Mouse (Mus musculus): Measurements from ENCODE around the gene Hdac2. TPM values are rescaled to one million over a fixed set of nuclear protein-coding genes. Genes with fewer than 3 reads are reported as not detected.

Gene Hdac2
- polyA plus RNA-seq (2014; fragmentation: Nextera tagmentation; extraction: Ambion mirVana) = 381 and 459 TPM in 2 replicates

- peak; percentile 97 for ATAC-seq (ENCODE audit: low FRiP score, low TSS enrichment)
- H3K9me3 ChIP-seq (ENCODE audit: control insufficient read depth, low read length) = no peaks in the 10 kb centered on the region
- DNase-seq = peak; percentile 96
- H3K27me3 ChIP-seq (ENCODE audit: control insufficient read depth, insufficient read depth, low read length) = no peaks in the 10 kb centered on the region
- under 1% methylated on average over 67 of the region's 67 CpGs for WGBS
- peak within 1 kb of the TSS; percentile 99 for H3K9ac ChIP-seq (replicated peaks; ENCODE audit: low read length)
- no peaks in the 10 kb centered on the region for H3K36me3 ChIP-seq (ENCODE audit: control insufficient read depth, insufficient read depth, low read length)
- H3K27ac ChIP-seq (replicated peaks; ENCODE audit: low read depth, low read length) = peak within 1 kb of the TSS; percentile 99
- peak within 1 kb of the TSS; percentile 65 for H3K4me2 ChIP-seq (ENCODE audit: low read length)
- H3K4me1 ChIP-seq (ENCODE audit: control insufficient read depth, insufficient read depth, low read length) = peaks cover 15% of the 10 kb centered on the region
- H3K4me3 ChIP-seq (replicated peaks; ENCODE audit: low read depth, low read length) = peak within 1 kb of the TSS; percentile 98
Measured at GRCm38 (mm10) chr10:36974086-36974675, at the start of gene Hdac2. Hdac2 (plus strand) TSS chr10:36974544.

GRCm38 (mm10) chr10:36928212-36928611, 46.1 kb upstream of the Hdac2 start:
- Histone ChIP-seq H3K9ac (replicated peaks; ENCODE audit: low read length) (no peak overlapping the region), H3K27me3 (ENCODE audit: control insufficient read depth, insufficient read depth, low read length) (no peaks in the 10 kb centered on the region), H3K36me3 (ENCODE audit: control insufficient read depth, insufficient read depth, low read length) (no peaks in the 10 kb centered on the region), H3K4me3 (replicated peaks; ENCODE audit: low read depth, low read length) (no peak overlapping the region), H3K9me3 (ENCODE audit: control insufficient read depth, low read length) (no peaks in the 10 kb centered on the region), H3K4me2 (ENCODE audit: low read length) (no peak overlapping the region), H3K27ac (replicated peaks; ENCODE audit: low read depth, low read length) (no peak overlapping the region), H3K4me1 (ENCODE audit: control insufficient read depth, insufficient read depth, low read length) (no peaks in the 10 kb centered on the region)
- ATAC-seq (ENCODE audit: low FRiP score, low TSS enrichment) (no peak), DNase-seq (peak; percentile 36)
- WGBS = 79% methylated on average over 3 of the region's 3 CpGs

- no peak for ATAC-seq (ENCODE audit: low FRiP score, low TSS enrichment)
- WGBS = 88% methylated on average over 5 of the region's 5 CpGs
- H3K4me2 ChIP-seq (ENCODE audit: low read length) = no peak overlapping the region
Measured at GRCm38 (mm10) chr10:36935863-36936262, 38.5 kb upstream of the Hdac2 start.

DNA sequence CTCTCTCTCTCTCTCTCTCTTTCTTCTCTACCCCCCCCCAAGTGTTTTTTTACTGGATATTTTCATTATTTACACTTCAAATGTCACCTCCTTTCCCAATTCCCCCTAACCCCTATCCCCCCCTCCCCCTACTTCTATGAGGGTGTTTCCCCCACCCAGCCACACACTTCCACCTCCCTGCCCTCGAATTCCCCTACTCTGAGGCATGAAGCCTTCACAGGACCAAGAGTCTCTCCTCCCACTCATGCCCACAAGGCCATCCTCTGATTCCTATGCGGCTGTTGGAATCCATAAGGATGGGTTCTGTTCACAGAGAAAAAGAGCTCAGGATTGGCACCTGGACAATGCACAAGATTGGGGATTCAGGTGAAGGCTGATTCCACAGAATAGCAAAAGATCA, 38.1 kb upstream of the Hdac2 start:
- Histone ChIP-seq H3K36me3 (ENCODE audit: control insufficient read depth, insufficient read depth, low read length) (no peaks in the 10 kb centered on the region), H3K4me3 (replicated peaks; ENCODE audit: low read depth, low read length) (no peak overlapping the region), H3K4me1 (ENCODE audit: control insufficient read depth, insufficient read depth, low read length) (no peaks in the 10 kb centered on the region), H3K9me3 (ENCODE audit: control insufficient read depth, low read length) (no peaks in the 10 kb centered on the region), H3K27ac (replicated peaks; ENCODE audit: low read depth, low read length) (no peak overlapping the region), H3K27me3 (ENCODE audit: control insufficient read depth, insufficient read depth, low read length) (no peaks in the 10 kb centered on the region), H3K9ac (replicated peaks; ENCODE audit: low read length) (no peak overlapping the region), H3K4me2 (ENCODE audit: low read length) (no peak overlapping the region)
- ATAC-seq (ENCODE audit: low FRiP score, low TSS enrichment) = no peak
- 78% methylated on average over 2 of the region's 2 CpGs for WGBS
- DNase-seq = no peak

More at GRCm38 (mm10) chr10:36935863-36936262, 38.5 kb upstream of the Hdac2 start:
- DNase-seq = no peak
- H3K4me3 ChIP-seq (replicated peaks; ENCODE audit: low read depth, low read length) = no peak overlapping the region
- no peak overlapping the region for H3K27ac ChIP-seq (replicated peaks; ENCODE audit: low read depth, low read length)
- no peaks in the 10 kb centered on the region for H3K36me3 ChIP-seq (ENCODE audit: control insufficient read depth, insufficient read depth, low read length)
- H3K9ac ChIP-seq (replicated peaks; ENCODE audit: low read length) = no peak overlapping the region
- no peaks in the 10 kb centered on the region for H3K9me3 ChIP-seq (ENCODE audit: control insufficient read depth, low read length)
- no peaks in the 10 kb centered on the region for H3K4me1 ChIP-seq (ENCODE audit: control insufficient read depth, insufficient read depth, low read length)
- H3K27me3 ChIP-seq (ENCODE audit: control insufficient read depth, insufficient read depth, low read length) = no peaks in the 10 kb centered on the region

DNA sequence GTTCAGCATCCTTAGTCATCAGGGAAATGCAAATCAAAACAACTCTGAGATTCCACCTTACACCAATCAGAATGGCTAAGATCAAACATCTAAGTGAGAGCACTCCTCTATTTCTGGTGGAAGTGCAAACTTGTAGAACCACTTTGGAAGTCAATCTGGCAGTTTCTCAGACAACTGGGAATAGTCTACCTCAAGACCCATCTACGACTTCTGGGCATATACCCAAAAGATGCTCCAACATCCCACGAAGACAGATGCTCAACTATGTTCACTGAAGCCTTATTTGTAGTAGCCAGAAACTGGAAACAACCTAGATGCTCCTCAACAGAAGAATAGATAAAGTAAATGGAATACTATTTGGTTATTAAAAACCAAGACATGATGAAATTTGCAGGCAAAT, 22.6 kb upstream of the Hdac2 start:
- WGBS = 79% methylated on average over 2 of the region's 2 CpGs
- no peak overlapping the region for H3K27ac ChIP-seq (replicated peaks; ENCODE audit: low read depth, low read length)
- no peaks in the 10 kb centered on the region for H3K9me3 ChIP-seq (ENCODE audit: control insufficient read depth, low read length)
- ATAC-seq (ENCODE audit: low FRiP score, low TSS enrichment) = no peak
- no peaks in the 10 kb centered on the region for H3K36me3 ChIP-seq (ENCODE audit: control insufficient read depth, insufficient read depth, low read length)
- no peaks in the 10 kb centered on the region for H3K4me1 ChIP-seq (ENCODE audit: control insufficient read depth, insufficient read depth, low read length)
- no peak overlapping the region for H3K4me2 ChIP-seq (ENCODE audit: low read length)
- H3K4me3 ChIP-seq (replicated peaks; ENCODE audit: low read depth, low read length) = no peak overlapping the region
- DNase-seq = no peak
- H3K27me3 ChIP-seq (ENCODE audit: control insufficient read depth, insufficient read depth, low read length) = no peaks in the 10 kb centered on the region
- no peak overlapping the region for H3K9ac ChIP-seq (replicated peaks; ENCODE audit: low read length)

DNA sequence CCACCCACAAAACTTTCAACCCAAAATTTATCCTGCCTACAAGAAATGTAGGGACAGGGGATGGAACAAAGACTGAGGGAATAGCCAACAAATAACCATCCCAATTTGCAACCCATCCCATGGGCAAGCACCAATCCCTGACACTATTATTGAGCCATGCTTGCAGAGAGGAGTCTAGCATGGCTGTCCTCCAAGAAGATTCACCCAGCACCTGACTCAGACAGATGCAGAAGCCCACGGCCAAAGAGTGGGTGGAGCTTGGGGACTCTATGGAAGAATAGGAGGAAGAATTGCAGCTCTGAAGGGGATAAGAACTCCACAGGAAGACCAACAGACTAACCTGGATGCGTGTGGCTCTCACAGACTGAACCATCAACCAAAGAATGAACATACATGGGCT, 21.7 kb upstream of the Hdac2 start:
- Histone ChIP-seq H3K4me2 (ENCODE audit: low read length) (no peak overlapping the region), H3K36me3 (ENCODE audit: control insufficient read depth, insufficient read depth, low read length) (no peaks in the 10 kb centered on the region), H3K27ac (replicated peaks; ENCODE audit: low read depth, low read length) (no peak overlapping the region), H3K27me3 (ENCODE audit: control insufficient read depth, insufficient read depth, low read length) (no peaks in the 10 kb centered on the region), H3K9me3 (ENCODE audit: control insufficient read depth, low read length) (no peaks in the 10 kb centered on the region), H3K4me3 (replicated peaks; ENCODE audit: low read depth, low read length) (no peak overlapping the region), H3K4me1 (ENCODE audit: control insufficient read depth, insufficient read depth, low read length) (no peaks in the 10 kb centered on the region), H3K9ac (replicated peaks; ENCODE audit: low read length) (no peak overlapping the region)
- no peak for DNase-seq
- WGBS = 87% methylated on average over 2 of the region's 2 CpGs
- no peak for ATAC-seq (ENCODE audit: low FRiP score, low TSS enrichment)

DNA sequence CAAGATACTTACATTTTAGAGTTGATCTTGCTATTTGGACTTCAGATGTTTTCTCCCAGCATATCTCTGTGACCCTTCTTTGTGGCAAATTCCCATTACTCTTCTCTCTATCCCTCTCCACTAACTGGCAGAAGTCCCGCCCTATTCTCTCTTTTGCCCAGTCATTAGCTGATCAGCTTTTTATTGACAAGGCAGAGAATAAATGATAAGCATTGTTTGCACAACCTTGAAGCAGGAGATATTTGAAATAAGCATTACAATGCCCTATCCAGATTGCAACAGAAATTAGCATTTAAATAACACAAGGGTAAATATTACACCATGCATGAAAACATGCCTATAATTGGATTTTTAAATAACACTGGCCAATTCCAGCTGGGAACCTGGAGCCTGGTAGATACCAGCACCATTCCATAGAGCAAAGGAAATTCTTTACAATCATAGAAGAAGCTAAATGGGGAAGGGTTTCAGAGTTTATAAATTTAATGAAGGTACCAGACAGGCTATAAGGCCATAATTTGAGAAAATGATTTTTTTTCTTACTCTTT, 14.7 kb upstream of the Hdac2 start:
- H3K4me3 ChIP-seq (replicated peaks; ENCODE audit: low read depth, low read length) = no peak overlapping the region
- no peaks in the 10 kb centered on the region for H3K27me3 ChIP-seq (ENCODE audit: control insufficient read depth, insufficient read depth, low read length)
- H3K9me3 ChIP-seq (ENCODE audit: control insufficient read depth, low read length) = no peaks in the 10 kb centered on the region
- no peak overlapping the region for H3K27ac ChIP-seq (replicated peaks; ENCODE audit: low read depth, low read length)
- no peaks in the 10 kb centered on the region for H3K36me3 ChIP-seq (ENCODE audit: control insufficient read depth, insufficient read depth, low read length)
- DNase-seq (peak; percentile 42), ATAC-seq (ENCODE audit: low FRiP score, low TSS enrichment) (peak; percentile 49)
- WGBS = 85% methylated on average over 1 of the region's 1 CpGs
- no peak overlapping the region for H3K4me2 ChIP-seq (ENCODE audit: low read length)
- H3K9ac ChIP-seq (replicated peaks; ENCODE audit: low read length) = no peak overlapping the region
- H3K4me1 ChIP-seq (ENCODE audit: control insufficient read depth, insufficient read depth, low read length) = no peaks in the 10 kb centered on the region

GRCm38 (mm10) chr10:36964406-36964805, 9.9 kb upstream of the Hdac2 start:
- Histone ChIP-seq H3K27me3 (ENCODE audit: control insufficient read depth, insufficient read depth, low read length) (no peaks in the 10 kb centered on the region), H3K27ac (replicated peaks; ENCODE audit: low read depth, low read length) (no peak overlapping the region), H3K4me3 (replicated peaks; ENCODE audit: low read depth, low read length) (no peak overlapping the region), H3K9ac (replicated peaks; ENCODE audit: low read length) (no peak overlapping the region), H3K9me3 (ENCODE audit: control insufficient read depth, low read length) (no peaks in the 10 kb centered on the region), H3K4me2 (ENCODE audit: low read length) (no peak overlapping the region), H3K4me1 (ENCODE audit: control insufficient read depth, insufficient read depth, low read length) (no peaks in the 10 kb centered on the region), H3K36me3 (ENCODE audit: control insufficient read depth, insufficient read depth, low read length) (no peaks in the 10 kb centered on the region)
- ATAC-seq (ENCODE audit: low FRiP score, low TSS enrichment) (no peak), DNase-seq (no peak)
- whole genome bisulfite sequencing = 66% methylated on average over 2 of the region's 2 CpGs
